Mouse (Mus musculus) embryo, embryonic 9.5 days (tissue): Measurements from ENCODE around the gene Det1.

Experiments
- DNase-seq: peaks from one replicate; pipeline ENCODE4 v3.0.0-alpha.2; 2017; ENCODE audit errors: extremely low spot score

Gene Det1

DNA sequence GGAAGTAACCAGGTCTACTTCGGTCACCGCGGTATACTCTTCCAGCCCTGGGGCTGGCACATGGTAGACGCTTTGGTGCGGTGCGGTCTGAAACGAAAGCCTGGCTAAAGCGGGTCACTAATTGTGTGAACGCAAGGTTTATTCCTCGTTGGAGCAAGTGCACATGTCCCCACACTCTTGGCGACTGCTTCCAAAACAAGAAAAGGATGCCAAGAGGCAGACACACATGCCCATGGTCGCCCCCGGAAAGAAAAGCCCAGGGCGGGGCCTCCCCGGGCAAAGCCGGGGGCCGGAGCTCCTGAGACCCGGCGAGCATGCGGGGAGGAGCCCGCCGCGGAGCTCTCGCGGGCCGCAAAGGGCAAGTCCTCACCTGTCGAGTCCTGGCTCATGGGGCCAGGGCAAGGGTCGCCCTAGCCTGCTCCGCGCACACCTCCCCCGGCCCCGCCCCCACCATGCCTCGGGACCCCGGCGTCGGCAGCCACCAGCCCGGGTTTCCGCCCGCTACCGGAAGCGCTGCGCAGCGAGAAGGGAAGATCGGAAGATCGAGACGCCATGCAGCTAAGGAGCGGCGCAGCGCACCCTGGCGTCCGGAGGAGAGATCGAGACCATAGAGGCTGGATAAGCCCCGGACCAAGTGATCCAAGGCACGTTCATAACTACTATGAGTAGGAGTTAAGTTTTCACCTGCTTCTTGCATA is at the start of gene Det1:
TSS of gene Det1 (minus strand) at position 527 of the 698 bp plus-strand sequence.
- peak; percentile 92 for DNase-seq

DNA sequence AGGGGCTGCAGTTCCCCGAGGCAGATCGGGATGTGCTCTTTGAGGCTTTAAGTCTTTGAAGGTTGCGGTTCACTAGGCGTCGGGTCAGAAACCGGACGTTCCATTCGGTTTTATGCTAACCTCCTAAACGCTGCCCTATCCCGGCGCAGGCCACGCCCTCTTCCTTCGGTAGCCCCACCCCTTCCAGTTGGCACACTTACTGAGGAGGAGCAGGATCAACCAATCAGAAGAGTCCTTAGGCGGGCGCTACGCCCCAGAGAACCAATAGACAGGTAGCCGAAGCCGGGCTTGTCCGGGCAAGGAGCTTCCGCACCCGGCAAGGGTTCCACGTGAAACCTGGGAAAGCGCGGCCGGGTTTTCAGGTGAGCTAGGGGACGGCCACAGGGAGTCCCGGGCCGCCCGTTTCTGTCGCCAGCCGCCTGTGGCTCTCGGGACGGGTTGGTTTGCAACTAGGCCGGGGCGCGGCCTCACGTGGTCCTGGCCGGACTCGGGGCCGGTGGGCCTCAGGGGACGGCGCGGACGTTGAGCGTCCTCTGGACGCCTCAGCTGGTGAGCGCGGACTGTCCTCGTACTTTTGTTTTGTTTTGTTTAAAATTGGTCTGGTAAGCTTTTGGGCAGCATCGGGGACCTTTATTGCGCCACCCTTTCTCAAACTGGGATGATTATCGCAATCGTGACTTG is 48.7 kb upstream of the Det1 start, which contains the start of gene Aen:
TSS of gene Aen (plus strand) at position 202 of the 681 bp plus-strand sequence.
- peak; percentile 98 for DNase-seq

DNA sequence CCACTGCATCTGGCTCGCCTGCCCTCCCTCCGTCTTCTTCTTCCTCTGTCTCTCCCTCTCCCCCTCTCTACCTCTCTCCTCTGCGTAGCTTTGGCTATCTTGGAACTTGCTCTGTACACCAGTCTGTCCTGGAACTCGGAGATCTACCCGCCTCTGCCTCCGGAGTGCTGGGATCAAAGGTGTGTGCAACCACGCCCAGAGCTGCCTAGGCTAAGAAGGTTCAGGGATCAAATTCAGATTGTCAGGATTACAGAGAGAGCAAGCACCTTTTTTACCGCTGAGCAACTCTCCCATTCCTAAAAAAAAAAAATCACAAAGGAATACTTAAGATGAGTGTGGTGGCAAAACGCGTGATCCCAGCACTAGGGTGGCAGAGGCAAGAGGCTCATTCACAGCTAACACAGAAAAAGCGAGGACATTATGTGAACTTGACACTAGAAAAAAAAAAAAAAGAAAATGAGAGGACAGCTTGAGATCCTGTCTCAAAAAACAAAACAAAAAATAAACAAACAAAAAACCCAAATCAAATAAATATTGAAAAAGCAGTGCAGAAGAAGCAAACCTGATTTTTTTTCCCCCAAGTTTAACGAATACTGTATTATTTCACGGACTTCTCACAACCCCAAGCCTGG is 48.1 kb upstream of the Det1 start:
- no peak for DNase-seq

DNA sequence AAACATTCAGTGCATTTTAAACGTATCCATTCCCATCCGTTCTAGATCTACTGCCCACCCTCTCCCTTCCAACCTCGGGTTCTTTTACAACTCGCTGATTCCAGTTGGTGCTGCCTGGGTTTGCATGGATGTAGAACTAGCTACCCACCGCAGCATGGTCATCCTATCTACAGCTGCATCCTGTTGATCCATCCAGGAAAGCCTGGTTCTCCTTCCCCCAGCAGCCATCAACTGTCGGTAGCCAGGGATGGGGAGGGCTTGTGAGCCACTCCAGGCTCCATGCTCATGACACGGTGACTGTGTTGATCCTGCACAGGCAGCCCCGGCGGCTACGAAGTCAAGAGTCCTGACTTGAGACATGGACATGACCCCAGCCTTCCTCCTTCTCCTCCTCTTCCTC is 46.9 kb upstream of the Det1 start:
- no peak for DNase-seq

DNA sequence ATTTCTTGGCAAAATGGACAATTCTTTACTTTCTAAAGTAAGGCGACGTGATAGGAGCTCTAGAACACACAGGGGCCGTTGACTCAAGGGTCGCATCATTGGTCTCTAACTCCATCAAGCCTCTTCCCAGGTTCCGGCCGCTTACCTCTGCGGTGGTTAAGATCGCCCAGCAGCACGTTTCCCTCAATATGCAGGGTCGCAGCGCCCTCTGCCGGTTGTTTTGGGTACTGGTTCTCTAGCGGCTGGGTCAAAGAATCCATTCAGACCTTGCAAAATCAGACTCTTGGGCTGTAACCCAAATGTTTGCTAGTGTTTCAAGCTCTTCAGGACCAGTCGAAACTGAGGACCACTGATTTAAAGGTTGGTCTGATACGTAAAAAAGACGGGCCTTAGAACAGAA is 43.6 kb upstream of the Det1 start:
- peak; percentile 91 for DNase-seq

DNA sequence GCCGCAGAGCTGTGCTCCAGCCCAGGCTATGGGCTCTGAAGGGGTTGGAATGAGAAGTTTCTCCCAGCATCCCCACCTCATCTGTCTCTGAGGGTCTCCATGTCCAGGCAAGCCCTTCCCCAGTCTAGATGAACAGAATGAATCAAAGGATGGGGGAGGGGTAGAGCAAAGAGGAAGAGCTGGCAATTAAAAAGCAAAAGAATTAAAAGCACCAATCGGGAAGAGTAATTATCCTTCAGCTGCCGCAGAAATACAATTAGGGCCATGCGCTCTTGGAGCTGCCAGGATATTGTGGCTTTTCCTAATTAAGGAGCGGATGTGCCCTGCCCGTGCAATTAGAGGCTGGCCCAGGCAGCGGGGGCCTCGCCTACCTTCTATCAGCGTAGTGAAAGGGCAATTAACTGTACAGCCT is 40.4 kb upstream of the Det1 start:
- DNase-seq = no peak

DNA sequence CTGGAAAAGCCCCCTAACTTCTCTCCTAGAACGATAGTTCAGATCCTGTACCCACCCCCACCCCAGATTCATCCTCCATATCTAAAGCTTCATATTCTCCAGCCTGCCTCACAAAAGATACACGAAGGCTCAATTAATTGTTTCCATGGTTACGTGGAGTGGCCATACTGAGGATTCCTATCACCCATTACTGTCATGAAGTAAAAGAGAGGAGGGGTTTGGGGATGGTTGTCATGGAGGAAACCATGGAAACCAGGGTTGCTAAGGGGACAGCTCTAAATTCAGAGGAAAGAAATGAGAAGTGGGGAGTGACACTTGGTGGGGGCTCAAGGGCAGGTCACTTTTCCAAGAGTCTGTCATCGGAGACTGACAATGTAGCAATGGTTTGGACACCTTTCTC is 39.4 kb upstream of the Det1 start:
- peak; percentile 29 for DNase-seq

DNA sequence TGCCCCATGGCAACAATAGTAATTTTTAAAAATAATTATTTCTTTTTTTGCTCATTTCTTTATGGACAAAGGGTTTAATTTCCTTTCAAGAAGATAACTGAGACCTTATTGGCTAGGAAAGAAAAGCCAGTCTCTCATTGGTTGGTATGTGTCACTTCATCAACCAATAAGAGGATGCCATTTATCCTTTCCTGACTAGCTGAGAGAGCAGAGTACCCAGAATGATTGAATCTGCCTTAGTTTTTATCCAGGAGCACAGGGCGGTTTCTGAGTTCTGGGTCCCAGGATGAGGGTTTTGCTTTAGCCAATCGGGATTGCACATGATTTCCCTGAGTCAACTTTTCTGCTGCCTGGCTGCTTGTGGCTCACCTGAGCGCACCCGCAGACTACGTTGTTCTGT is 38.3 kb upstream of the Det1 start:
- no peak for DNase-seq

DNA sequence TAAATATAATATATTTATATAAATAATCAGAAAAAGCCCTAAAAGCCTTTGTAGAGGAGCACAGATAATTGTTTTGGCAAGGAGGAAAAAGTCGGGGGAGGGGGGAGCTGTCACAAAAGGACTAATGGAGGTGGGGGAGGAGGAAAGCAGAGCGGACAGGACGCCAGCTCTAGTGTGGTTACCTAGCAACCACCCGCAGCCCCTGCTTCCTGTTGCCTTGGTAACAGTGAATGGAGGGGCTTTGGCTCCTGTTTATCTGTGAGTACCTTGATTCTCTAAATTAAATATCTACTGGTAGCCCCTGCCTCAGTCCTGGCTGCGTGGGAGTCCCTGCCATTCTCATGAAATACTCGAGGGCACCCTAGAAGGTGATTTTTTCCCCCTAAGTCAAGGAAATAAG is 37.1 kb upstream of the Det1 start:
- DNase-seq = peak; percentile 56

DNA sequence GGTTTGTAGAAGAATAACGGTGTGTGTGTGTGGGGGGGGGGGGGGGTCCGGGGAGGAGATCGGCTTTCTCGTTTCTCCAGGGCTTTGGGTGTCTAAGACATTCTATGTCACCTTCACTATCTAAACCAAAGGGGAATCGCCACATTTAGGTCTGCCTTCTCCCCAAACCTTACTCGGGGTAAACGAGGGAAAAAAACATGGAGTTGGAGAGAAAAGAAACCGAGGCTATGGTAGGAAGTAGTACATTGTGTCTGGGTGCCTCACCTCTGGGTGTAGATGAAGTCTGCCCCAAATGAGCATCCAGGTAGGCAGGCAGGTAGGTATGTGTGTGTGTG is 36.6 kb upstream of the Det1 start:
- DNase-seq = no peak

DNA sequence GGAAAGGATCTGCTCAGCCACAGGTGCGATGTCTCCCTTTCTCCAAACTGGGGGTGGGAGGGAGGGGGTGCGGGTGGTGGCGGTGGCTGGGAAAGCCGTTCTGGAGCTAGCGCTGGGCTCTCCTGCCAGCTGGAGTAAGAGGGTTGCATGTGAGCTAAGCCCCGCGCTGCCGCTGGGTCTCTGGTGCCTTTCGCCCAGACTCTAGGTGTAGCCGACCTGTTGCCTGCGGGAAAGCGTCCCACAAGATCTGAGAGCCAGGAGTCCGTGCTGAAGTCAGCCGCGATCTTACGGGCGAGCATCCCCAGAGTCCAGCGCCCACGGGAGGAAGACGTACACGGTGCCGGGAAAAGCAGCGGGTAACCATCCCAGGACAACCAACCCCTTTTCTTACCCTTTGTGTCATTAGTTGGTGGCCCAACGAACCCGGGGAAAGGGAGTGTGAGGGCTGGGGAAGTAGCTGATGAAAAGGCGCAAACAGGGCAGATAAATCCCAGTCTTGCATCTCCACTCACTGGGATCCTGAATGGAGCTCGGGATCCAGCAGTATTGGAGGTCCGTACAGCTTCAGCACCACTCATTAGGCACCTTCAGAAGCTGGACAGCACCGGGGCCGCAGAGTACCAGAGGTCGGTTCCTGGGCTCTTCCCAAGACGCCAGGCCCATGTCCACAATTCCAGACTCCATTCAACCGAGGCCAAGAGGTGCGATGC is 36.1 kb upstream of the Det1 start:
- peak; percentile 27 for DNase-seq

DNA sequence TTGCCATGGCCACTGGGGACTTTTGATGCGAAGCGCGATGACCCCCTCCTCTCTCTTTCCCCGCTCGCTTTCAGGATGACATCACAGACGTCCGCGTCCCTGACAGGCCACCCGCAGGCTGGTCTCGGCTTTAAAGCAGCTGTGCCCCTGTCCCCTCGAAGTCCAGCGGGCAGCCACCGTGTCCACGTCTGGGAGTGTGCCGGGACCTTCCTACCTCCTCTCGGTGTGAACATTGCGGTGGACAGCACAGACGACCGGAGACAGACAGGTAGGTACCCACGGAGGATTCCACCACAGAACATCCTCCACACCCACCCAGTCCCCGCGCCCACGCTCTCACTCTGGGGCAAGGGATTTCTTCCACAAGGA is 35.4 kb upstream of the Det1 start:
- peak; percentile 68 for DNase-seq

DNA sequence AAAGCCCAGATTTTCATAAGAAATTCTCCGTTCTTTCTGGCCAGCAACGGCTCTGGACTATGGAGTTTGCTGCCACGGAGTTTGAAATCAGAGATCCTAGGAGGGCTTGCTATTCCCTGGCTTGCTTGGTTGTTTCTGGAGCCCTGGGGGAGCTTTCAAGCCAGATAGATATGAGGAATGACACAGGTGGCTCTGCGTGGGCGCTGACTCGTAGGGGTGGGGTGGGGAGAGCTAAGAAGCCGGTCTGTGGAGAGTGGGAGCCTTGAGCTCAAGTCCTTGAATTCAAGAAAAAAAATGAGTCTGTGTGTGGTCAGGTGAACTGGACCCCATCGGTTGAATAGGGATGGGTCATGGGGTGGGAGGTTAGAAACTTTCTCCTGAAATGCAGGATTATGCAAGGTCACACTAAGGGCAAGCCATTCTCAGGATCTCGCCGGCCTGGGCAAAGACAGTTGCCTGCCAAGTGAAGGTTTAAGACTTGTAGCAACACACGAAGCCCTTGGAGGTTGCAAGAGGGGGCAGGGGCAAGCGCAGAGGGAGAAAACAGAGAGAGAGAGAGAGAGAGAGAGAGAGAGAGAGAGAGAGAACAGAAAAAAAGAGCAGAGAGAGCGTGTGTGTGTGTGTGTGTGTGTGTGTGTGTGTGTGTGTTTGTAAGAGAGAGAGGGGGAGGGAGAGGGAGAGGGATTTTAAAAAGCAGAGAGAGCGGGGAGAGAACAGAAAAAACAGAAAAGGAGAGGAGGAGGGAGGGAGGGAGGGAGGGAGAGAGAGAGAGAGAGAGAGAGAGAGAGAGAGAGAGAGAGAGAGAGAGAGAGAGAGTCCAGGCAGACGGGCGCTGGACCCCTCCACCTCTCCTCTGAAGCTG is 34.8 kb upstream of the Det1 start:
- peak; percentile 42 for DNase-seq

DNA sequence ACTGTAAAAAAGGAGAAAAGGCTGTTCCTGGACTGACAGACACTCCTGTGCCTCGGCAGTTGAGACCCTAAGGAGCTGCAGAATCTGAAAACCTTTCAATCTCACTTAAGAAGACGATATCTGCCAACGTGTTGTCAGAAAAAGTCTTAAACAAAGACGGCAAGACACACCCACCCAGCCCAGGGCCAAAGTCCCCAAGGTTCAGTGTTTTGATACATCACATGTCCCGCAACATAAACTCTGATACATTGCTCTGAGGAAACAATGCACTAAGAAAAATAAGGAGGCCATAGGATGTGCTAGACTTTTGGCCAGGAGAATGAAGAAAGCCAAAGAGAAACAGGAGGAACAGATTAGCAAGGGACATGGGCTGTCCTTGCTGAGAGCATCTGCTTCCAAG is 25.8 kb upstream of the Det1 start:
- DNase-seq = no peak

DNA sequence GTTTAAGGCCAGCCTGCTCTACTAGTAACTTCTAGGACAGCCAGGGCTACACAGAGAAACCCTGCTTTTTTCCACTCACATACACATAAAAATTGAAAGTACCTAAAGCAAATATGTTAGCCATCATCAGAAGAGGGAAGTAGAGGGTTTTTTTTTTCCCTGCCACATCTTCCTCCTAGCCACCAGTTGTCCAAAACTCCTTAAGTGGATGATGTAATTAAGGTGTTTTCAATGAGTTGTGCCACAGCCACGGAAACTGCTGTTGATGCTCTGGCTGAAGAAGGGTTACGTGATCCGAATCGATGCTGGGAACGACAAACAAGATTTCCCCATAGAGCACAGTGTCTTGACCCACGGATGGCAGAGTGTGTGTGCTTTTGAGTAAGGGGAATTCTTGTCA is 25.3 kb upstream of the Det1 start:
- no peak for DNase-seq

DNA sequence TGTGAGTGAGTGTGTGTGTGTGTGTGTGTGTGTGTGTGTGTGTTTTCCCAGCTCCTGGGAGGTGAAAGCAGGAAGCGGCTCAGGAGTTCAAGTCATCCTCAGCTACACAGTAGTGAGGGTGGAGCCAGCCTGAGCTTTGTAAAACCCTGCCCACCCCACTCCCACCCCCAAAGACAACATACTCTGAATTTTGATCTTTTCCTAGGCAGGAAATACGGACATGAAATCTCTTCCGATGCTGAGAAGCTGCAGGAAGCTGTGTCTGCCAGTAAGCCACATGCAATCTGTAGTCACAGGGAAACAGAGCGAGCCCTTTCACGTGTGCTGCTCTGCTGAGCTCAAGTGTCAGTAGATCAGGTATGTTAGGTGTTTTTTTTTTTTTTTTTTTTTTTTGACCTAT is 21.7 kb upstream of the Det1 start:
- no peak for DNase-seq

DNA sequence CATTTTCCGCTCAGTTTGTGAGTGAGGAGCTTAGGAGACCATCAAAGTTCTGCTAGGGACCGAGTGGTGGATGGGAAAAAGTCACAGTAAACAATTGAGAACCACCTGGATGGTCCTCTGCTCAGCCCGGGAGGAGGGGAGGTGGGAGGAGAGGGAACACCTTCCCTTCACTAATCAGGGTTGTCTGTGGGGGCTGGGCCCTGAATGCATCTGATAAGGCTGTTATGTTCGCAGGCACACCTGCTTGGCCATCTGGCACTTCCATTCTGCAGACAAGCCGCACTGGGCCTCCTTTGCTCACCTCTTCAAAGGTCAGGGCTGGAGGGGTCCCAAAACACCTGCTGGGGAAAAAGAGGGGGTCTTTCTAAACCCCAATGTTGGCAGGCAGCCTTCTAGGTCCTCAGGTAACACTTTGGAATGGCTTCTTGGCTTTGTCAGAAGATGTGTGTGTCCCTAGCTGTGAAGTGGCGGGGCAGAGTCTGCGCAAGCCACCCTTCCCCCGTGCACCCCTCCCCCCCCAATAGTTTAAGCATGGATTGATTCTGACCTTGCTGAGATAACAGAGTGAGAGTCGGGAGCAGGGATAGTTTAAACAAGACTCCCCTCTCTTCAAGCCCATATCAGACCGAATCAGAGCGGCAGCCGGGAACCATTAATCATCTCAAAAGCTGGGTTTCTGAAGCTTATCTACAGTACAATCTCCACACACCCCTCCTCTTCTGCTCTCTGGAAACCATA is 18.3 kb upstream of the Det1 start:
- no peak for DNase-seq

DNA sequence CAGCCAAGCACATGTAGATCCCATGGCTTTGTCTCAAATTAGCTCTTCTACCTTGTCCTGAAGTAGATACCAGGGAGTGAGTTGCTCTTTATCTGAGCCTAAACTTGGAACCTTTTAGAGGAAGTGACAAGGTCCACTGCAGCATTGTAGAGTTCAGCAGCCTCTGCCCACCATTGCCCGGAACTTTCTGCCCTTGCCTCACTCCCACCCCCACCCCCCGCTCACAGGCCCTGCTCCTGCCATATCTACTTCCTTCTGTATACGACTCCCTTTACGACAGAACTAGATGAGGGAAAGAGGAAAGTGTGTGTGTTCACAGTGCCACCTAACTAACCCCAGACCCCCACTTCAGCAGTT is 17.4 kb upstream of the Det1 start:
- no peak for DNase-seq

DNA sequence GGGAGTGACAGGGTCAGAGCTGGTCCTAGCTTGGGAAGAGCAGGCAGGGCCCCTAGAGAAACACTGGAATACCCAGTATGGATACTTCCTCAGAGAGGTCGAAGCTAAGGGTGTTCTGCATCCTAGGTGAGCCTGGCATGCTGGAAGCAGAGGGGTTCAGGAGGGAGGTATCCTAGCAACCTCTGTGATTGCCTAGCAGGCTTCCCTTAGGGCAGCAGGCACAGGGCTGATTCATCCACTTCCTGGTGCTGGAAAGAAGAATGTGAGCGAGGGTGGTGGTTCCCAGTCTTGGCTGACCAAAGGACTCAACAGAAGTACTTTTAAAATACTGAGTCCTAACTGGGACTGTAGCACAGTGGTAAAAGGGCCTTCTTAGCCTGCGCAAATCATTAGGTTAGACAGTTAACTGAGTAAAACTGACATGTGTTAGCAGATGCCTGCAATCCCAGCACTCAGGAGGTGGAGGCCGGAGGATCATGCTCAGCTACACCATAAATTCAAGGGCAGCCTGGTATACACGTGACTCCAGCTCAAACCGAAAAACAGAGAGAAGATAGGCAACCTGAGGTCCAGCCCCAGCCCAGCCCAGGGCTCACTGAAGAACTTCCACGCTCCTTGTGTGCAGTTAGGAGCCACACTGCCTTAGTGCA is 16.9 kb upstream of the Det1 start:
- no peak for DNase-seq

DNA sequence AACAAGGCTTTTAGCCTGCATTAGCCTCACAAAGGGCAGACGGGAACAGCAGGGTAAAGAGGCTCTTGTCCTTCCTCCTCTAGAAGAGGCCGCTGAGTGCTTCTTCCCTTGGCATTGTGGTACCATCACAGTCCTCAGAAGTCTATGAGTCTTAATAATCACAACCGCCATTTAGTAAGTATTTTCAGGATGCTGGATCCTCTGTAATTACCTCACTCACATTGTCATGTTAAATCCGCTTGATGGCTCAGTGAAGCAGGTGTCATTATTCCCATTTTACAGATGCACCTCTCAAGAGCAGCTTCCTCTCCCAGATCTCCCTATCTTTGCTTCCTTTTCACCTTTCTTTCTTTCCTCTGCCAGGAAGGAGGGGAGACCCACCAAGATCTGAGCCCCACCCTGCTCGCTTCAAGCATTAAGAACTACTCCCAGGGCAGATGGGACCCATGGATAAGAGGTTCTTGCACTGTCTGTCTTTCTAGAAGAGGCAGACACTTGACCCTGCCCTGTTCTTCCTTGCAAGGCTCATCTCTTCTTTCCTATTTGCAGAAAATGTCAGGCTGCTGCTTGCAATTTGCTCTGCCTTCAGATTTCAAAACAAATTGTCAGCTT is 8.1 kb upstream of the Det1 start:
- no peak for DNase-seq
